Mouse (Mus musculus): ENCODE measurements around the gene Gm28576.
"Not testable (repeated sequence)": the region's sequence is repeated elsewhere in the genome, so short reads cannot be mapped to it uniquely, and the experiment has no call there.

Gene Gm28576

GRCm38 (mm10) chrY:7722641-7723040, at the start of gene Gm28576:
TSS of gene Gm28576 (plus strand) at chrY:7722941.
- DNase-seq: not testable (repeated sequence)
